Mouse (Mus musculus) Muller cell, postnatal 12 days (primary cell): ENCODE results near the gene Snx29.

Experiments
- DNase-seq: peaks from one replicate; pipeline ENCODE4 v3.0.0-alpha.2; 2015; ENCODE audit errors: inconsistent ontology term

The Snx29 gene

GRCm38 (mm10) chr16:11636196-11636733, 313.6 kb downstream of the Snx29 start:
- no peak for DNase-seq

- no peak for DNase-seq
Observed at GRCm38 (mm10) chr16:11636902-11637301, 314.2 kb downstream of the Snx29 start.

GRCm38 (mm10) chr16:11637794-11638193, 315.1 kb downstream of the Snx29 start:
- DNase-seq = no peak

GRCm38 (mm10) chr16:11638739-11639138, 316.0 kb downstream of the Snx29 start:
- DNase-seq = no peak

GRCm38 (mm10) chr16:11639936-11640335, 317.2 kb downstream of the Snx29 start:
- no peak for DNase-seq

GRCm38 (mm10) chr16:11643603-11644002, 320.9 kb downstream of the Snx29 start:
- peak; percentile 53 for DNase-seq

- no peak for DNase-seq
Observed at GRCm38 (mm10) chr16:11644399-11644798, 321.7 kb downstream of the Snx29 start.

- no peak for DNase-seq
Observed at GRCm38 (mm10) chr16:11645668-11646067, 323.0 kb downstream of the Snx29 start.

GRCm38 (mm10) chr16:11646745-11647289, 324.1 kb downstream of the Snx29 start:
- DNase-seq = no peak

GRCm38 (mm10) chr16:11648169-11648688, 325.5 kb downstream of the Snx29 start:
- DNase-seq = no peak

- DNase-seq = no peak
Observed at GRCm38 (mm10) chr16:11652686-11653366, 330.1 kb downstream of the Snx29 start.

- no peak for DNase-seq
Observed at GRCm38 (mm10) chr16:11655893-11656292, 333.2 kb downstream of the Snx29 start.

- peak; percentile 37 for DNase-seq
Observed at GRCm38 (mm10) chr16:11657111-11657510, 334.4 kb downstream of the Snx29 start.

GRCm38 (mm10) chr16:11659111-11659720, 336.5 kb downstream of the Snx29 start:
- no peak for DNase-seq

- DNase-seq = no peak
Observed at GRCm38 (mm10) chr16:11664896-11665705, 342.4 kb downstream of the Snx29 start.

GRCm38 (mm10) chr16:11665869-11666268, 343.2 kb downstream of the Snx29 start:
- DNase-seq = no peak

GRCm38 (mm10) chr16:11668375-11668774, 345.7 kb downstream of the Snx29 start:
- DNase-seq = no peak

- no peak for DNase-seq
Observed at GRCm38 (mm10) chr16:11668878-11669277, 346.2 kb downstream of the Snx29 start.

GRCm38 (mm10) chr16:11670251-11670970, 347.7 kb downstream of the Snx29 start:
- peak; percentile 40 for DNase-seq

GRCm38 (mm10) chr16:11670971-11671310, 348.2 kb downstream of the Snx29 start:
- DNase-seq = no peak

- DNase-seq = peak; percentile 47
Observed at GRCm38 (mm10) chr16:11676006-11676405, 353.3 kb downstream of the Snx29 start.
